Mouse (Mus musculus) gastrocnemius, postnatal 14 days (tissue): ENCODE measurements around the gene Prdm4. TPM values are rescaled to one million over a fixed set of nuclear protein-coding genes. Genes with fewer than 3 reads are reported as not detected.

ENCODE experiments used
- DNase-seq: peaks from one replicate; pipeline ENCODE4 v3.0.0; 2021; ENCODE audit warnings: mixed read lengths
- intact Hi-C: fragments of 180-260 bp; cut with DNase I; formaldehyde crosslinking; loops from one replicate; pipeline ENCODE4 v1.15.1; 2025; ENCODE audit warnings: low total_unique reads
- total RNA-seq, 2 experiments: library from RNA; stranded (reverse); gene quantifications; 2 replicates each; pipeline ENCODE4 v1.2.3; 2021

The Prdm4 gene
- total RNA-seq, 2 experiments from 2014 or later, result 10.5 to 11.6 TPM

DNA sequence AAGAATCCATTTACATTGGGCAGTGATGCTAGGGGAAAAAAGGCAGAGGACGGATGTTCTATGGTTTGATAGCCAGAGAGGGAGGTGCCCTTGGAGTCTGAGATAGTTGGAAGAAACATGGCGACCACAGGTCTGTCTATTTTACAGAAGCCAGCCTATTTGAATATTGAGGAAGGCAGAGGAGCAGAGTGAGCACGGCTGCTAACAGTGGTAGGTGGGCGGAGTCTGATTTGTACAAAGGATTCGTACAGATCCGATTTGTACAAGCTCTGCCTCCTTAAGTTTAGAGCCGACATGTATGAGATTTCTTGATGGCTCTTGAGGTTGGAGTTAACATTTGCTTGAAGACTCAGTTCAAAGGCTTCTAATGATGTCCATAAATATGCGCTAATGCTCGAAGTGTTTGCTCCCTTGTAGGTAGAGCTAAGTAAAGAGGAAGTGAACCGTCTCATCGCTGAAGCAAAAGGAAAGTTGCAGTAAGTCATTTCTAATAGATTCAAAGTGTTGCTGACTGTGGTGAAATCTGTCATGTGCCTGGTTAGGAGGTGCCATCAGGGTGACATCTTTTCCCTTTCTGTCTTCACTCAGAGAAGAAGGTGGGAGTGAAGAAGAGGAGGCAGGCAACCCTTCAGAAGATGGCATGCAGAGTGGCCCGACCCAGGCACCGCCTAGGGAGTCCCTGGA, 42.9 kb downstream of the Prdm4 start:
- intact Hi-C loops, result no loop called here
- no peak for DNase-seq

- no peak for DNase-seq
- intact Hi-C loops, result no loop called here
Observed at GRCm38 (mm10) chr10:85872479-85872773, 44.5 kb downstream of the Prdm4 start.

DNA sequence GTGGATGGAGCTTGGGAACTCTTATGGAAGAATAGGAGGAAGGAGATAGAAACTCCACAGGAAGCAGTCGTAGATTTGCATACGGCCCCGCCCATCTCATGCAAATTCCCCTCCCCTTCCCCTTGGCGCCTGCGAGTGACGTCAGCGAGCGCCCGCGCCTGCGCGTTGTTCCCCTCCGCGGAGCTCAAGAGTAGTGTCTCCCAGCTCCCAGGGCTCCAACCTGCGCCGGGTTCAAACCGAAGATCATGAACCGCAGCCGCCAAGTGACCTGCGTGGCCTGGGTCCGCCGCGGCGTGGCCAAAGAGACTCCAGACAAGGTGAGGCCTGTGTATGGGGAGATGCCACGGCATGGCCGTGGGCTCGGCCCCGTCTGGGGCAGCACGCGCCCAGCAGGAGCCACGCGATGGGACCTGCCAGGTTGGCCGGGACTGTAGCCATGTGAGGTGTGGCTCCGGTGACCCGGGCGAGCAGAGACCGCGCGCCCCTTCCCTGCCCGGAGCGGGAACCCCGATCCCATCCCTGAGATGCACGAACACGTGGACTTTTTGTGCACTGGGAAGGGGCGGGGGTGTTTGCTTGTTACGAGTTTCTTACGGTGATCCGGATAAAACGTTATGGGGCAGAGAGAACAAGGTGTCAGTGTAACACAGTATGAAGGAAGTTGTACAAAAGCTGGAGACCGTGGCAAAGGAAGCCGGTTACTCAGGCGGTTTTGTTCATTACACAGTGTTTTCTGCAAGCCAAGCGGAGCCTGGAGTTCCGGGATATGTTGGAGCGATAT, 45.1 kb downstream of the Prdm4 start:
- peak; percentile 93 for DNase-seq
- intact Hi-C loops, result no loop called here

DNA sequence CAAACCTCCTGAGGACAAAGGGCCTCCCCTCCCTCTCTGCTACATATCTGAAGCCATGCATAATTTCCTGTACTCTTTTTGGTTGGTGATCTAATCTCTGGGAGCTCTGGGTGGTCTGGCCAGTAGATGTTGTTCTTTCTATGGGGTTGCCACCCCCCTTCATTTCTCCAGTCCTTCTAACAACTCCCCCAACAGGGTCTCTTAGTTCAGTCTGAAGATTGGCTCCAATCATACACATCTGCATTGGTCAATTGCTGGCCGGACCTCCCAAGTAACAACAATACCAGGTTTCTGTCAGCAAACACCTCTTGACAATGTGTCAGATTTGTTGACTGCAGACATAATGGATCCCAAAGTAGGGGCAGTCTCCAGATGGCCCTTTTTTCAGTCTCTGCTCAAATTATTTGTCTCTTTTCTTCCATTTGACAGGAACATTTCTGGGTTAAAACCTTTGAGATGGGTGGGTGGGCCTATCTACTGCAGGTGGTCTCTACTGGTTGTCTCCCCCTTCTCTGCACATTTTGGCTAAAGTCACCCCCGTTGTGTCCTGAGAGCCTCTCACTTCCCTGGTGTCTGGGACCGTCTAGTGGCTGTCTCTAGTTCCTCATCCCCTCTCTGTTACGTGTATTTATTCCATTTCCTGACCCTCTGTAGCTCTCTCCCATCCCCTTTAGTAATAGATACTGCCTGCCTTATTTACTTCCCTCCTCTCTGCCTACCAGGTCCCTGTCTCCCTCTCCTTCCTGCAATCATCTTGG, 70.7 kb downstream of the Prdm4 start:
- DNase-seq, result no peak
- intact Hi-C loops, result no loop called here

Other genes starting within 250 kb of the Prdm4 start
- gene Pwp1, start 87.6 kb downstream of the Prdm4 start, total RNA-seq, result 10 to 100 TPM; 13.6 to 15.9 TPM
- gene Ascl4, start 10.5 kb upstream of the Prdm4 start, total RNA-seq, result not detected
- 10 to 100 TPM; 53.7 to 54.6 TPM for gene Rtcb, start 40.7 kb upstream of the Prdm4 start, total RNA-seq
- not detected for gene Bpifc, start 94.8 kb upstream of the Prdm4 start, total RNA-seq
- gene Fbxo7, start 104.8 kb upstream of the Prdm4 start, total RNA-seq, result 10 to 100 TPM in 1 of 2 experiments, 1 to 10 TPM in 1; 8.5 to 10.3 TPM